Mouse (Mus musculus): Measurements from ENCODE around the gene Bpifa2.

DNA sequence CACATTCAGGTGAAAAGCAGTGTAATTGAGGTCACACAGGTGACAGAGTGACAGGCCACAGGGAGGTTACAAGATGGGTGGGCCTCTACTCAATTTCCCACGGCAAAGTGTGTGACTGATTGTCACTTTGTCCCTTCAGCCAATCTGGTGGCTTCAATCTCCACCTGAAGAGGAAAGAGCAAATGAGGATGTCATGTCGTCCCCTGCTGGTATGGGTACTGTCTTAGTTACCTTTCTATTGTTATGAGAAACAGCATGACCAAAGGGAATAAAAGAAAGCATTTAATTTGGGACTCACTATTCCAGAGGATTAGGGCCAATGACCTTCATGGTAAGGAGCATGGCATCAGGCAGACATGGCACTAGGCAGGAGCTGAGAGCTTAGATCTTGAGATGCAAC, 50.6 kb downstream of the Bpifa2 start:
- TF ChIP-seq EP300 (optimal IDR thresholded peaks at IDR 0.05) (no peak), CTCF (IDR thresholded peaks at IDR 0.05; ENCODE audit: low read depth) (no peak)

Data from stomach, postnatal 0 days (tissue).